Mouse (Mus musculus): ENCODE data around the gene Ctnnd2.

DNA sequence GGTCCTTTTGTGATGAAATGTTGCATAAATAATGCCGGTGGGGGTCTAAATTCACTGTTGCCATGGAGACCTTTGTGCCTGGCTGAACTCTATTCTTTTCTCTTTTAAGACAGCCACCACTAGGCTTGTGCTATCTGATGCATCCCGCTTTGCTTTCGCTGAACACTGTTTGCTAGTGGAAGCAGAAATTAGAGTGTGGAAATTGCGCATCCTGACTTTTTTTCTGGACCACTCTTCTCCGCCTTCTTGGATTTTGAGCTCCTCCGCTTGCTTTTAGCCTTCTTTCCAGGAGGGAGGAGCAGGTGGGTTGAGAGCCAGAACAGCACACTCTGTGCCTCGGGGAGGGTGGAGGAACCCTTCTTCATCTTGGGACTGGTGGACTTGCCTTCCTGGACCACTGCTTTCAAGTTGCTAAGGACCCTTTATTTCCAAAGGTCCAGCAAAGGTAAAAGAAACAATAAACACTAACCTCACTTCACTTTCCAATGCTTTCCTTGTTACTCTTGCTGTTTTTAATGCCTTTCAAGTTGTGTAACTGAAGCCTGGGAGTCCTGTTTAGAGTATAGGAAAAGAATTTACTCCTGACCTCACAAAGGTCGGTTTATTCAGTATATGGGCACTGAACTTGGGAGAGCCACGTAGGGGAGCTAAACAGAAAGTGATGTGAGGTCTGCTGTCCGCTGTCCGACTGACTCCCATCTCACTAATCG, 285.3 kb downstream of the Ctnnd2 start:
- TF ChIP-seq POLR2A (IDR thresholded peaks at IDR 0.05; ENCODE audit: borderline replicate concordance, insufficient read depth, low read length) (no peak), CTCF (IDR thresholded peaks at IDR 0.05; ENCODE audit: borderline replicate concordance, insufficient read depth, low read depth, low read length) (no peak)

Data from cerebellum, adult 2 months (tissue).